Mouse (Mus musculus): Measurements from ENCODE around the gene Vmn2r82.
"Not testable (repeated sequence)": the region's sequence is repeated elsewhere in the genome, so short reads cannot be mapped to it uniquely, and the experiment has no call there.

The Vmn2r82 gene

DNA sequence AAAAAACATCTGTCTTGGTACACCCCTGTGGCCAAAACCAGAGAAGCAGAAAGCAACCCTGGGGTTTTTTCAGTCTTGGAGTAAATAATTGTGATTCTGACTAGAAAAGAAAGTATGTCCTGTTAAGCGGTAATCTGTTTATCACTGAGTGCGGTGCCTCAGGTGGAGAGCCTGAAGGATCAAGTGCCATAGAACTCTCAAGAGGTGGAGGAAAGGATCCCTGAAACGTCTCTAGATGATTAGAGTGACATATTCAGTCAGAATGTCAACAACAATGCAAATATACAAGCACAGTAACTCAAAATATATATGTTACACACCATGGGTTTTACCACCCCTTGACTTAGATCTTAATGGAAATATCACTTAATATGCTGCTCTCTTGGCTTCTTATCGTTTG is at the start of gene Vmn2r82:
Gene Vmn2r82 (plus strand): TSS at position 301 of the 400 bp plus-strand sequence.
- DNase-seq, result not testable (repeated sequence)

DNA sequence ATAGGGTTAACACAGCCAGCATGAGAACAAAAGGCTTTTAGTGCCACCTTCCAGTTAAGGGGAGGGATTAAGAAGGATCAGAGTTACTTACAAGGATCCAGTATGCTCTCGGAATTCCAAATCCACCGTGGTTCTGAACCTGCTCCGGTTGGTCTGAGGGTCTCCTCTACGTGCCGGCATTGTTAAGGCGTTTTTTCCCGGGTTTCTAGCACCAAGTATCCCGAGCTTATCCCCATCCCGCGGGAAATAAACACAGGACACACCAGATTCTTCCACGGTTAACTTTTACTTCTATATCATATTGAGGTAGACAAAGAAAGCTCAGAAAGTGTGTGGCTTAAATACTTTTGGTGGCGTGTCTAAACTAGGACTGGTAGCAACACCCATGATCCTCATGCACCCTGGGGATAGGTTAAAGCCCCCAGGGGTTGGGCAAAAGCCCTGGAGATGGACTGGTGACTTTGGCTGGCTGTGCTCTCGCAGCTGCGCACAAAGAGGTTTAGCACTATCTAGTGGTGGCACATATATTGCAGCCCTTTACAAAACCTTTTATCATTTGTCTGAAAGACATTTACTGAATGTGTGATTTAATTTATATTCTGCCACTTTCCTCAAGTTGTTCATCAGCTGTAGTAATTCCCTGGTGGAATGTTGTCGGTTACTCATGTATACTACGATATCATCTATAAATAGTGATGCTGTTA is 34.1 kb upstream of the Vmn2r82 start:
- not testable (repeated sequence) for DNase-seq

DNA sequence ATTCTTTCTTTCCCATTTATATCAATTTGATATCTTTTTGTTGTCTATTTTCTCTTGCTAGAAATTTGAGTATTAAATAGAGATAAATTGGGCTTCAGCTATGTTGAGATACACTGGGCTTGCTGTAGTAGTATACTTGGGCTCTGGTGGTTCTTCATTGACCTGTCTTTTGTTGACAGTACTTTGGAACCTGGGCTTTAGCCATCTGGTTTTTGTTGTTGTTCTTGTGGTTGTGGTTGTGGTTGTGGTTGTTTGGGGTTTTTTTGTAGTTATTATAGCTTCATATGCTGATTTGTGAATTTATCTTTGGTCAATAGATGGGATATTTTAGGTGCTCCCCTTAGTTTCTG is 33.6 kb upstream of the Vmn2r82 start:
- DNase-seq, result no peak

DNA sequence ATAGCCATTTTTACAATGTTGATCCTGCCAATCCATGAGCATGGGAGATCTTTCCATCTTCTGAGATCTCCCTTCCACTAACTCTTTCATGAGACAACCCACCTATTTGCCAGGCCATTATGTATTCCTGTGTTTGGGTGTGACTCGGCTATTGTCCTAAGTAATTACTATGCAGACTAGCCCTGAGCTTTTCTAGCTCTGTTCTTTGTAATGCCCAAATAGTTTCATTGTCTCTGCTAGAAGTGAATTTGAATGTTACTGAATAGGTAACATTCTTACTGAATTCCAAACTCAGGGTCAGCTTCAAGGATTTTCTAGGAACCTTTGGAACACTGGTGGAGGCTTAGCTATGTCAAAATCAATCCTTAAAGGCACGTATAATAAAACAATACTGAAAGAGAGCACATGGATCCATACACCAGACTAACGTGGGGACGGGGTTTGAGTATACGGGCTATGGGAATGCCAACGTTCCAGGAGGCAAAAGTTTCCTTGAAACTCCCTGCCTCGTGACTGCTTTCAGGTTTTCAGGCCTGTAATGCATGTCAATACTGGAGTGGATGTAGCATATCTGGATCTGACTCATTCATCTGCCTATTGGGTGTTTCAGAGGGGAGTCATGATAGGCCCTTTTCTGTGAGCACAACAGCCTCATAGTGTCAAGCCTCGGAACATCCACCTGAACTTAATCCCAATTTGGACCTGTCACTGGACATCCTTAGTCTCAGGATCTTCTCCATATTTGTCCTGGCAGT is 43.8 kb downstream of the Vmn2r82 start:
- DNase-seq, result not testable (repeated sequence)

GRCm38 (mm10) chr10:79417142-79417771 is 60.9 kb downstream of the Vmn2r82 start:
- peak; percentile 19 to 34 for DNase-seq

- DNase-seq, result not testable (repeated sequence)
These were observed 61.5 kb downstream of the Vmn2r82 start for GRCm38 (mm10) chr10:79417772-79418170.

DNA sequence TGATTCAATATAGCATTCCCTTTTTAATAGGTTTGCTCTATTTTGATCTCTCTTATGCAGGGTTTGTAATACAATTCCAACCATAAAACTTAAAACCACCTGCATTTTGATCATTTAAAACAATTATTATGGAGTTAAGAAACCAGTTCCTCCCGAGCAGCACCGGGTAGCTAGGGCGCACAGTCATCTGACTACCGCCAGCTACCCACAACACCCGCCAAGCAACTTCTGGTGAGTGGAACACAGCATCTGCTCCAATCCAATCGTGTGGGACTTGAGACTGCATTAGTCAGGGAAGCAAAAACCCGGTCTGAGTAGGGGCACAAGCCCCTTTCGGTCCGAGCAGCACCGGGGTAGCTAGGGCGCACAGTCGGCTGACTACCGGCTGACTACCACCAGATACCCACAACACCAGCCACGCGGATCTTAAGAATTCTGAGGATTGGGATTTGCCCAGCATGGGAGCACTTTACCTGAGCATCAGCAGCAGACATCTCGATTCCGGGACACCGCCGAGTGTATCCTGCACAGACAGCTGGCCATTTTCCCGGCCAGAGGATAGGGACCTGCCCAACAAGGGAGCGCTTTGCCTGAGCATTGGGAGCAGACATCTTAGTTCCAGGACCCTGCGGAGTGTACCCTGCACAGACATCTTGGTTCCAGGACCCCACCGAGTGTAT is 79.0 kb downstream of the Vmn2r82 start:
- DNase-seq, result not testable (repeated sequence)
